Mouse (Mus musculus): Measurements from ENCODE around the gene Nbea.

- no peak for TF ChIP-seq CTCF (IDR thresholded peaks at IDR 0.05; ENCODE audit: low read depth)
- no peak for TF ChIP-seq EP300 (IDR thresholded peaks at IDR 0.05; ENCODE audit: low read depth)
These were observed 367.4 kb downstream of the Nbea start for GRCm38 (mm10) chr3:55816096-55816495.

Data from heart, postnatal 0 days (tissue).